Mouse (Mus musculus) neural tube, embryonic 13.5 days (tissue): ENCODE data around the gene Fezf1. TPM values are rescaled to one million over a fixed set of nuclear protein-coding genes. Genes with fewer than 3 reads are reported as not detected.

Source experiments
- ATAC-seq: fragments of 200-750 bp; cut with Nextera tagmentation; 2 replicates; pipeline ENCODE4 v1.8.0; 2017; ENCODE audit warnings: low read depth, mild to moderate bottlenecking, moderate TSS enrichment, moderate library complexity
- H3K27ac ChIP-seq: fragments of 300-500 bp; sonication (generic); replicated peaks from 2 replicates; pipeline ENCODE4 v1.5.1; 2015; ENCODE audit warnings: moderate library complexity, mild to moderate bottlenecking, inconsistent platforms
- H3K27me3 ChIP-seq: fragments of 300-500 bp; sonication (generic); 2 replicates; pipeline ENCODE4 v1.6.1; 2015; ENCODE audit warnings: mild to moderate bottlenecking, inconsistent platforms
- H3K36me3 ChIP-seq: fragments of 300-500 bp; sonication (generic); 2 replicates; pipeline ENCODE4 v1.6.1; 2015; ENCODE audit warnings: mild to moderate bottlenecking, inconsistent platforms
- H3K4me1 ChIP-seq: fragments of 300-500 bp; sonication (generic); replicated peaks from 2 replicates; pipeline ENCODE4 v1.6.1; 2015; ENCODE audit warnings: inconsistent platforms
- H3K4me2 ChIP-seq: fragments of 300-500 bp; sonication (generic); 2 replicates; pipeline ENCODE4 v1.6.1; 2015; ENCODE audit warnings: inconsistent platforms, mild to moderate bottlenecking, moderate library complexity
- H3K4me3 ChIP-seq: fragments of 300-500 bp; sonication (generic); 2 replicates; pipeline ENCODE4 v1.5.1; 2015; ENCODE audit warnings: mild to moderate bottlenecking, inconsistent platforms
- H3K9ac ChIP-seq: fragments of 300-500 bp; sonication (generic); 2 replicates; pipeline ENCODE4 v1.6.1; 2015; ENCODE audit warnings: moderate library complexity, mild to moderate bottlenecking, inconsistent platforms
- H3K9me3 ChIP-seq: fragments of 300-500 bp; sonication (generic); 2 replicates; pipeline ENCODE4 v1.6.1; 2016; ENCODE audit warnings: inconsistent platforms
- WGBS: fragments of 180-500 bp; shearing (Covaris S2); methylation state at CpG from one replicate; pipeline ENCODE4 v1.1.7; 2015; 5-methylcytosine and 5-hydroxymethylcytosine counted together
- polyA plus RNA-seq: library from polyadenylated mRNA; unstranded; fragments of >200 nt; fragmentation: Nextera tagmentation; extraction: Ambion mirVana; gene quantifications from 2 replicates; pipeline ENCODE4 v1.2.1, GENCODE M21; 2015

Fezf1 gene
- polyA plus RNA-seq, 1 experiment from 2014 or later = not detected

DNA sequence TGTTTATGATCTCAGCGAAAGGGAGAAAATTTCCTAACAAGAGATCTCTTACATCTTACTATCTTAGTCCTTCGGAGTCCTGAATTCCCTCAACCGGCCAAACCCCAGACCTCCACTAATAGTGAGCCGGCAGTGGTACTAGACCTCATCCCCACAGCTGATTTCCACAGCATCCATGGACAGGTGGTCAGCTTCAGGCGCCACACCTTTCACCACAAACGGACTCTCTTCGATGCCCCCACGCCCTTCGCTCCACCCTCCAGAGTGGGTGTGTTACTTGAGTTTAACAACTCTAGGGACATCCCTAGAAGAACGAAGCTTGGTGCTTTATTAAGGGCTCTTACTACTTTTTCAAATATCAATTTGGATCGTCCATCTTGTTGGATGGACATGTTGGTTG, 6.5 kb upstream of the Fezf1 start:
- no peak overlapping the region for H3K27ac ChIP-seq
- 4% methylated on average over 11 of the region's 11 CpGs for WGBS
- no peak for ATAC-seq
- no peaks in the 10 kb centered on the region for H3K36me3 ChIP-seq
- H3K4me2 ChIP-seq = no peak overlapping the region
- peaks cover 94% of the 10 kb centered on the region for H3K27me3 ChIP-seq
- no peaks in the 10 kb centered on the region for H3K9me3 ChIP-seq
- H3K4me3 ChIP-seq = no peak overlapping the region
- peaks cover 10% of the 10 kb centered on the region for H3K4me1 ChIP-seq
- no peak overlapping the region for H3K9ac ChIP-seq

DNA sequence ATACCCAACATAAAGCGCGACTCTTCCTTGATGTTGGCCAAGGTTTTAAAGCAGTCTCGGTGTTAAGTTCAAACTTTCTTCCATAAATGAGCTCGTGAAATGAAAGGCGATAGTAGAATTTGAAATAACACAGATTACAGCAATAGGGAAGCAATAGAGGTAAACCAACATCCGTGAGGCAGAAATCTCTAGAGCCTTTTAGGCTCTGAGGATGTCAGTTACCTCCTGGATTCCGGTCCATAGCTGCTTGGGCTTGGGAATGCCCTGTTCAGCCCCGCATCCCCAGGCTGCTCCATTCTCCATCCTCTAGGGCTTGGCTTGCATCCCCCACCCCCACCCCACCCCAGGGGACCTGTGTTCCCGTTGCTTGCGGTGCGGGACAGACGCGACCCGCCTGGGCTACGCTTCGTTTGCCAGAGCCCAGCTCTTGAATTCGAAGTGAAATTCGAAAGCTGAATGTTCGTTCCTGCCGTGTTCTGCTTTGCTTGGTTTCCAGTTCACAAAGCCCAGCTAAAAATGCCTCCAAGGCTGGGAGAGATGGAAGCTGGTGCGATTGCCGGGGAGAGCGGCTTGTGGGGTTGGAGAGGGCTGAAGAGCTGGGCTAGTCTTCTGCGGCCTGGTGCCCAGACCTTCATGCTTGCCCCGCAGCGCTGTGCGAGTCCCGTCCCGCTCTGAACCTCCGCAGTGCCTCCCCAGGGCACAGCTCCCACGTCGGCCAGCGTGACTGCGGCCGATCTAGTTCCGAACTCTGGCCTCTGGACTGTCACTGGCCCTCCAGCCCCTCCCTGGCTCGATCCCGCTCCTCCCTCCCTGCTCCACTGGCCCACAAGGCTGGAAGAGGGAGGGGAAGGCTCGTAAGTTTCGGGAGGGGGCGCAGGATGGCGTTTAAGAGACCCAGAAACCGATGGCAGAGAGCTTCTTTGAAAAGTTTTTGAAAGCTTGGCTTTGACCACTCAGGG, 5.5 kb upstream of the Fezf1 start:
- under 1% methylated on average over 43 of the region's 43 CpGs for WGBS
- H3K4me3 ChIP-seq = no peak overlapping the region
- no peaks in the 10 kb centered on the region for H3K9me3 ChIP-seq
- H3K27me3 ChIP-seq = peaks cover 92% of the 10 kb centered on the region
- no peak overlapping the region for H3K4me2 ChIP-seq
- peaks cover 18% of the 10 kb centered on the region for H3K4me1 ChIP-seq
- no peak overlapping the region for H3K27ac ChIP-seq
- no peak overlapping the region for H3K9ac ChIP-seq
- ATAC-seq = peak; percentile 62; the same call in 1 of the 2 replicates
- H3K36me3 ChIP-seq = no peaks in the 10 kb centered on the region

DNA sequence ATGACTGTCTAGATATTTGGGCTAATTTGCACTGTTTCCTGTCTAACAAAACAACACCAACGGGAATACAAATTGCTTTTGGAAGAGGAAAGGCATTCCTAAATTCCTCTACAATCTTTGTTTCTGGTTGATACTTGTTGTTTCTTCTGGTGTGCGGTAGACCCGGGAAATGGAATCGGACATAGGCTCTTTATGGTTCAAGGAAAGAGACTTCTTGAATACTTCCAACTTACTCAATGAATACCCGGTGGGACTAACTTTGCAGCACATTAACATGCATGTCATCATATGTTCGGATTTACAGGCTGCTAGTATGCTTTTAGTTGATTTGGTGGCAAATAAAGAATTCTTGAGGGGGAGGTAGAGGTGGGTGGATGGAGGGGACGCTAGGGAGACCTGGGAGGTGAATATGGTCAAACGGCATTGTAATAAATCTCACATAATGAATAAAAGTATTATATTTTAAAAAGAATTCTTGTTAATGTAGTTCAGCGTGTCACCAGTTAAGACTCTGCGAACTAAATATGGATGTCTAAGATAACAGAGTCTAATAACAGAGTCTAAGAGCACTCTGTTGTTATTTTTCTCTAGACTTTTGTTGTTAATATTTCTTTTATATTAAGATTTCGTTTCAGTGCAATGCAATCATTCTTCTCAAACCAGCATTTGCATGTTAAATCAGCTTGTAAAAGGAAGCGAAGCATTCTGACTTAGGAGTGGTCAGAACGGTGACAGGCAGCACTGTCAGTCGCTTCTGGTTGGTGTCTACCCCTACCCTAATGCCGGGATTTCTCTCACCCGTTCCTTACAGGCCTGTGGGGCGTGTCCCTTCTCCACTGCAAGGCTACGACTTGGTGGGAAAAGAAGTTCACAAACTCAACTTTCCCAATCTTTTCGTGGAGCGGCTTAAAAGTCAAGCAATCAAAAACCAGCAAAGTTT, 4.3 kb upstream of the Fezf1 start:
- 1% methylated on average over 20 of the region's 20 CpGs for WGBS

DNA sequence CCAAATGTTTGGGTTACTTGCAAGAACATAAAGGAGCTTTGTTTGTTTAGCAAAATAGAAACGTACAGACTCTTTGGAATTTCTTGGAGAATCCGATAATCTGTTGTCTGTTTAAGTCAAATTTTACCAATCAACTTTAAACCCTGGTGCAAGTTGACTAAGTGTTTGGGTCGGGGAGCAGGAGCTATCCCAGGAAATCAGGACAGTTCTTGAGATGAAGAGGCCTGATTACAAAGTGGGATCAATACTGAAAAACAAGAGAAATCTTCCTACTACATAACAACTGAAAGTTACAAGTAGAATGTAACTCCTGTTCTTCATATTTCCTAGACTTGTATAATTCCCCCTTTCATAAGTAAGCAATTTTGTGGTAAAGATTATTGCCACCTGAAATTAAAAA, 3.3 kb upstream of the Fezf1 start:
- Histone ChIP-seq H3K9ac (no peak overlapping the region), H3K27me3 (peaks cover 92% of the 10 kb centered on the region), H3K27ac (no peak overlapping the region), H3K4me3 (no peak overlapping the region), H3K4me1 (peaks cover 27% of the 10 kb centered on the region), H3K36me3 (no peaks in the 10 kb centered on the region), H3K4me2 (no peak overlapping the region), H3K9me3 (no peaks in the 10 kb centered on the region)
- WGBS = 2% methylated on average over 3 of the region's 3 CpGs
- ATAC-seq = no peak

More for the DNA sequence above, 4.3 kb upstream of the Fezf1 start:
- Histone ChIP-seq H3K27ac (no peak overlapping the region), H3K27me3 (peaks cover 92% of the 10 kb centered on the region), H3K4me3 (no peak overlapping the region), H3K4me1 (peaks cover 24% of the 10 kb centered on the region), H3K36me3 (no peaks in the 10 kb centered on the region), H3K4me2 (no peak overlapping the region), H3K9ac (no peak overlapping the region), H3K9me3 (no peaks in the 10 kb centered on the region)
- ATAC-seq = no peak

DNA sequence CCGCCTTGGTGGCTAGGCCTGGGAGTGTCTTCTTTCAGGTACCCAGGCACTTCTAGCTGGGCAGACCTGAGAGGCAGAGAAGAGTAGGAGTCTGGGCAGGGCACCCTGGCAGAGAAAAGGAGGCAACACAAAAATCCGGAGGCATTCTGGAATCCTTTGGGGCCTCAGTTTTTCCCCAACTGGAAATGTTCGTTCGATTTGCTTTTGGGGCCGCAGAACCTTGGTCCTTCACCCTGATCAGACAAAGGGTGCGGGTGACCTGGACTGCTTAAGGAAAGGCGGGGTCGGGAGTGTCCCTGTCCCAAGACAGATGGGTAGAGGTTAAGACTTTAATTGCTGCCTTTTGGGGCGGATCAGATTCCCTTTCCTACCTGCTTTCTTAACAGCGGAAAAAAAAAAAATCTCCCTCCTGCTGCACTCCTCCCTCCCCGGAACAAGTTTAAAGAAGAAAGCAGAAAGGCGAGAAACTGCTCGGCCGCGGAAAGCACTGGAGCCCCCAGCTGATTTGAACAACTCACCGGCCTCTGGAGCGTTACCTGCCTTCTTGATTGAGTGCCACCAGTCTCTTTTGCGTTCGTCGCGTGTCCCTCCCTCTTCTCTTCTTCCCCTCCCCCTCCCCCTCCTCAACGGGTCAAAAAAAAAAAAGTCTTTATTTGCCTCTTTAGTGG, 2.3 kb upstream of the Fezf1 start:
- no peak overlapping the region for H3K4me2 ChIP-seq
- H3K27ac ChIP-seq = no peak overlapping the region
- 1% methylated on average over 22 of the region's 22 CpGs for WGBS
- no peak overlapping the region for H3K4me3 ChIP-seq
- ATAC-seq = no peak
- H3K9me3 ChIP-seq = no peaks in the 10 kb centered on the region
- H3K4me1 ChIP-seq = peaks cover 27% of the 10 kb centered on the region
- H3K36me3 ChIP-seq = no peaks in the 10 kb centered on the region
- H3K9ac ChIP-seq = no peak overlapping the region
- peaks cover 92% of the 10 kb centered on the region for H3K27me3 ChIP-seq

DNA sequence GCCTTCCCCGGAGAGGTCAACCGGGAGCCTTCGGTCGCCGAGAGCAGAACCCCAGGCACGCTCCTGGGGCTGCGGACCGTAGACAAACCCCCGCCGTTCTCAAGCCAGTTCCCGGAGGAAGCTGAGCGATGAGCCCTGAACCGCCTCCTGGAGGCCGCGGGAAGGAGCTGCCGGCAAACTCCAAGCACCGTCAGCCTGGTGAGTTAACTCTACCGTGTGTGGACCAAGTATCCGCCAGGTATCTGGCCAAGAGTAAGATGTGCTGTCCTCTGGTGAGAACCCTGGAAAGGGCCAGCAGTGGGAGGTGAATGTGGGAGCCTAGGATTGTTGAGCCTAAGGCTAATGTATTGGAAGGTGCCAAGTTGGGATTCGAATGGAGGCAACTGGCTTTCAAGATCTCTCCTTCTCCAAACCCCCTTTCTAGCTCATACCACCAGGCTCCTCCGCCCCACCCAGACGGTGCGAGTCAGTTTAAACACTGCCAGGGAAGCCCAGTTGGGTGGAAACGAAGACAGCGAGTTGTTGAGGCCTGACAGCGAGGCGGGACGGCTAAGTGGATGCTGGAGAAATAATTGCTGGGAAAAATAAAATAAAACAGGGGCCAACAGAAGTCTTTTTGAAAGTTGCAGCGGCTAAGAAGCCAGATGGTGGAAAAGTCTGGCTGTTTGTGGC, 1.6 kb upstream of the Fezf1 start:
- H3K9ac ChIP-seq = no peak overlapping the region
- H3K27ac ChIP-seq = no peak overlapping the region
- peaks cover 92% of the 10 kb centered on the region for H3K27me3 ChIP-seq
- peak overlapping the region; percentile 54 for H3K4me2 ChIP-seq
- no peaks in the 10 kb centered on the region for H3K36me3 ChIP-seq
- no peaks in the 10 kb centered on the region for H3K9me3 ChIP-seq
- peak overlapping the region; percentile 33 for H3K4me3 ChIP-seq
- peaks cover 27% of the 10 kb centered on the region for H3K4me1 ChIP-seq
- 1% methylated on average over 29 of the region's 29 CpGs for WGBS
- ATAC-seq = peak; percentile 52

- WGBS = under 1% methylated on average over 24 of the region's 24 CpGs
- peaks cover 27% of the 10 kb centered on the region for H3K4me1 ChIP-seq
- peaks cover 92% of the 10 kb centered on the region for H3K27me3 ChIP-seq
- H3K9ac ChIP-seq = no peak overlapping the region
- H3K4me2 ChIP-seq = peak overlapping the region; percentile 54
- ATAC-seq = no peak
- no peaks in the 10 kb centered on the region for H3K36me3 ChIP-seq
- no peak overlapping the region for H3K27ac ChIP-seq
- peak overlapping the region; percentile 33 for H3K4me3 ChIP-seq
- no peaks in the 10 kb centered on the region for H3K9me3 ChIP-seq
Observed at GRCm38 (mm10) chr6:23249053-23249401, 865 bp upstream of the Fezf1 start.

GRCm38 (mm10) chr6:23247512-23248312, 450 bp downstream of the Fezf1 start:
- H3K4me1 ChIP-seq = peaks cover 20% of the 10 kb centered on the region
- H3K9me3 ChIP-seq = no peaks in the 10 kb centered on the region
- peaks cover 92% of the 10 kb centered on the region for H3K27me3 ChIP-seq
- H3K27ac ChIP-seq = no peak overlapping the region
- peak overlapping the region; percentile 9; the same call in 1 of the 2 replicates for H3K4me3 ChIP-seq
- no peak overlapping the region for H3K9ac ChIP-seq
- WGBS = under 1% methylated on average over 61 of the region's 61 CpGs
- H3K4me2 ChIP-seq = peak overlapping the region; percentile 20; the same call in 1 of the 2 replicates
- ATAC-seq = no peak
- H3K36me3 ChIP-seq = no peaks in the 10 kb centered on the region

GRCm38 (mm10) chr6:23246790-23247511, 1.2 kb downstream of the Fezf1 start:
- peaks cover 20% of the 10 kb centered on the region for H3K4me1 ChIP-seq
- no peak overlapping the region for H3K9ac ChIP-seq
- H3K4me2 ChIP-seq = no peak overlapping the region; the same call in 1 of the 2 replicates
- H3K27ac ChIP-seq = no peak overlapping the region
- ATAC-seq = no peak
- no peak overlapping the region for H3K4me3 ChIP-seq
- H3K9me3 ChIP-seq = no peaks in the 10 kb centered on the region
- no peaks in the 10 kb centered on the region for H3K36me3 ChIP-seq
- H3K27me3 ChIP-seq = peaks cover 93% of the 10 kb centered on the region
- 1% methylated on average over 23 of the region's 23 CpGs for WGBS

GRCm38 (mm10) chr6:23246061-23246789, 1.9 kb downstream of the Fezf1 start:
- ATAC-seq = no peak
- peaks cover 20% of the 10 kb centered on the region for H3K4me1 ChIP-seq
- H3K4me3 ChIP-seq = no peak overlapping the region
- H3K27ac ChIP-seq = no peak overlapping the region
- peaks cover 95% of the 10 kb centered on the region for H3K27me3 ChIP-seq
- no peak overlapping the region for H3K9ac ChIP-seq
- 2% methylated on average over 17 of the region's 17 CpGs for WGBS
- no peak overlapping the region for H3K4me2 ChIP-seq
- H3K36me3 ChIP-seq = no peaks in the 10 kb centered on the region
- H3K9me3 ChIP-seq = no peaks in the 10 kb centered on the region
